Mouse (Mus musculus) kidney, adult 2 months (tissue): ENCODE measurements at regions not wholly inside any gene's neighbourhood (a gene's known extent, or its start where the extent isn't known, plus 50 kb on each side); places are given as distances from the start of the nearest gene placed in this dataset.

Source experiments
- DNase-seq: peaks from one replicate; pipeline ENCODE4 v3.0.0; 2021
- H3K27ac ChIP-seq: fragments of 200-500 bp; 2 replicates; pipeline ENCODE4 v1.5.1; 2012; ENCODE audit warnings: low read depth, low read length, control low read depth, inconsistent platforms; ENCODE audit not compliant: insufficient read depth
- H3K27me3 ChIP-seq: fragments of 200-500 bp; replicated peaks from 2 replicates; pipeline ENCODE4 v1.6.1; 2012; ENCODE audit warnings: mild to moderate bottlenecking, moderate library complexity, low read length, inconsistent platforms; ENCODE audit not compliant: control insufficient read depth, insufficient read depth
- H3K36me3 ChIP-seq: fragments of 200-500 bp; 2 replicates; pipeline ENCODE4 v1.6.1; 2012; ENCODE audit warnings: mild to moderate bottlenecking, moderate library complexity, low read length, inconsistent platforms; ENCODE audit not compliant: control insufficient read depth, insufficient read depth
- H3K4me1 ChIP-seq: fragments of 200-500 bp; 2 replicates; pipeline ENCODE4 v1.6.1; 2011; ENCODE audit warnings: low read length; ENCODE audit not compliant: control insufficient read depth, insufficient read depth
- H3K4me3 ChIP-seq: fragments of 200-500 bp; 2 replicates; pipeline ENCODE4 v1.5.1; 2011; ENCODE audit warnings: mild to moderate bottlenecking, low read depth, low read length, control low read depth; ENCODE audit not compliant: insufficient read depth
- CTCF ChIP-seq: fragments of 200-500 bp; conservative IDR thresholded peaks from 2 replicates; pipeline ENCODE4 v1.5.1; 2011; ENCODE audit warnings: low read depth, mild to moderate bottlenecking, control low read depth, low read length, moderate library complexity, mixed read lengths; ENCODE audit not compliant: insufficient read depth, insufficient read length
- POLR2A ChIP-seq: fragments of 200-500 bp; IDR thresholded peaks from one replicate; pipeline ENCODE4 v1.6.1; 2011; ENCODE audit warnings: low read depth, low read length, control low read depth
- WGBS: fragments of 180-500 bp; shearing (Covaris S2); methylation state at CpG from one replicate; pipeline ENCODE4 v1.1.7; 2018; 5-methylcytosine and 5-hydroxymethylcytosine counted together

GRCm38 (mm10) chr6:117519466-117519865 lies 321.5 kb upstream of the Zfp637 start:
- H3K4me3 ChIP-seq = no peak overlapping the region
- no peaks in the 10 kb centered on the region for H3K27me3 ChIP-seq
- WGBS = 70% methylated on average over 1 of the region's 1 CpGs
- H3K4me1 ChIP-seq = no peaks in the 10 kb centered on the region
- H3K27ac ChIP-seq = no peak overlapping the region
- TF ChIP-seq POLR2A (no peak), CTCF (no peak)
- no peak for DNase-seq
- H3K36me3 ChIP-seq = no peaks in the 10 kb centered on the region

DNA sequence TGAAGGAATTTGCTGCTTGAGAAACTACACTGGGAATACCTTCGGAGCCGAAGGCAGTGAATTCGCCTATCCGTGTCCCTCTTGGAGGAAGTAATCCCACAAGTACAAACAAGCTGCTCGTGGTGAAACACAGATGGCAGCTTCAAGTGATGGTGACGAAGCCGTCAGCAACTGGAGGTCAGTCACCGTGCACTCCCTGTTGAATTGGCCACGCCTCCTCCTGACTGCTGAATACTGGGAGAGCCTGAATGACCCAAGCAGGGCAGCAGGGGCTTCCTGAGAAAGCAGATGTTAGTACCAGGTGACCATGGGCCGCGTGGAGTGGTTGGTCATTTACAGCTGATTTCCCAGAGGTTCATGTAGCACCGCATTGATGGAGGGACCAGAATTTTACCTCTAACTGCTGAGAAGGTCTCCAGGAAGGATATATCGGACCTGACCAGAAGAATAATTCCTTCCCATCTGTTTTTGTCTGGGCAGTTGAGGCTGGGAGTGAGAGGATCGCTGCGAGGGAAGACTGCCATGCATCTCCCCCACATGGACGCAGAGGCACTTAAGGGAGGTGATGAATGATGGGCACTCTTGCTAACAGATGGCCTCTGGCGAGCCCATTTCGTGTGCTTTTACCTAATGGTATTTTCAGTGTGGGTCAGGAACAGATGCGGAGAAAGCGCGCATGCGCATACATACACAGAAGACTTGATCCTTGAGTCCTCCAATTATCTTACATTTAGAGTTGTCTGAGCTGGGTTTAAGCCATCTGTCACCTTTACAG lies 314.6 kb upstream of the Zfp637 start:
- no peak overlapping the region for H3K4me3 ChIP-seq
- WGBS = 54% methylated on average over 22 of the region's 22 CpGs
- no peaks in the 10 kb centered on the region for H3K4me1 ChIP-seq
- no peaks in the 10 kb centered on the region for H3K36me3 ChIP-seq
- H3K27ac ChIP-seq = no peak overlapping the region
- DNase-seq = no peak
- H3K27me3 ChIP-seq = no peaks in the 10 kb centered on the region
- TF ChIP-seq CTCF (no peak), POLR2A (no peak)

DNA sequence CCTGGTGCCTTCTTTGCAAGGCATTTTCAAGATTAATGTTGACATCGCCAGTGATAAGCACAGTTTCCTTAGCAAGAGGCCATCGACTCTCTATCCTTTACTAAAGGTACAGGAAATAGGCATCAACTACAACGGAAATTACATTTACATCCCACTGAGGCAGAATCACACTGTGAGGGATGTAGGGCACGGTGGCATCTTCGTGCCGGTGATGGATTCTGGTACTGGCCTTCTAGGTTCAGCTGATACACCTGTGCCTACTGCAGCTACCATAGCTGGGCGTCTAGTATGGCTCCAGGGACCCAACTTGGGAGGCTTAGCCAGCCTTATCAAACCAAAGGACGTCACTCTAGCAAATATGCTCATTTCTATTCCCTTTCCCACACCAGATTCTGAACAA lies 313.5 kb upstream of the Zfp637 start:
- no peak for DNase-seq
- WGBS = 69% methylated on average over 8 of the region's 8 CpGs
- Histone ChIP-seq H3K4me3 (no peak overlapping the region), H3K27me3 (no peaks in the 10 kb centered on the region), H3K36me3 (no peaks in the 10 kb centered on the region), H3K4me1 (no peaks in the 10 kb centered on the region), H3K27ac (no peak overlapping the region)
- TF ChIP-seq CTCF (no peak), POLR2A (no peak)

- DNase-seq = no peak
- TF ChIP-seq CTCF = no peak
- TF ChIP-seq POLR2A = no peak
- 30% methylated on average over 2 of the region's 2 CpGs for whole genome bisulfite sequencing
- H3K4me1 ChIP-seq = no peaks in the 10 kb centered on the region
- no peaks in the 10 kb centered on the region for H3K36me3 ChIP-seq
- no peak overlapping the region for H3K4me3 ChIP-seq
- H3K27ac ChIP-seq = no peak overlapping the region
- no peaks in the 10 kb centered on the region for H3K27me3 ChIP-seq
These were observed 306.8 kb upstream of the Zfp637 start for GRCm38 (mm10) chr6:117534149-117534548.

DNA sequence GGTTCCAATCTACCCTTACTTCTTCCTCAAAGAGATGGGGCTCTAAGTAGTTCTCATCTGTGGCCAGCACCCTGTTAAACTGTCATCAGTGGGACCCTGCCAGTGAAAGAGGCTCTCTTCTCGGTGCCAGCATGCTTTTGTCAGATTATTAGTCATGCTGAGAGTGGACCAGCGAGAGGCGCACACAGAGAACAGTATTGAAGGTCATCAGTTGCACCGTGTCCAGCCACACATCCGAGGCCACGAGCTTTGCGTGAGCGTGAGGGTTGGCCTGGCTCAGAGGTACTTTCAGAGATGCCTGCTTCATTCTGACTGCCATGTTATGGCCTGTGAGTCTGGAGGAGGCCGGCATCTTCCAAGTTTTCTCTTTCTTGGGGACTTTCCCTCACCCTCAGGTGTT lies 306.0 kb upstream of the Zfp637 start:
- WGBS = 90% methylated on average over 9 of the region's 9 CpGs
- TF ChIP-seq POLR2A (no peak), CTCF (no peak)
- no peak for DNase-seq

DNA sequence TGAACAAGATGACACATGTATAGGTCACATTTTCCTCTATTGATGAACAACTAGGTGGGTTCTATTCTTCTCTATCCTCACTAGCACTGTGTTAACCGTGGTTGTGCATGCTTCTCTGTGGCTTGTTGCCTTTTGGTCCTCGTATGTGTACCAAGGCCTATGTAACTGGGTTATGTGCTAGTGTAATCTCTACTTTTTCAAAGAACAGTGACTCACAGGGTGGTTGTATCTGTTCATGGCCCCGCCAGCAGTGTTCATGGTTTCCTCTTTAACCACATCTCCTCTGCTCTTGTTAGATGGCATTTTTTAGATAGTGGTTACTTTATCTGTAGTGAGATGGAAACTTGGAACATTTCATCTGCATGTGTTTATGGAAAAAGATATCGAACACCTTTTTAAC lies 304.9 kb upstream of the Zfp637 start:
- no peak for DNase-seq
- Histone ChIP-seq H3K27me3 (no peaks in the 10 kb centered on the region), H3K4me1 (no peaks in the 10 kb centered on the region), H3K36me3 (no peaks in the 10 kb centered on the region), H3K4me3 (no peak overlapping the region), H3K27ac (no peak overlapping the region)
- TF ChIP-seq POLR2A = no peak
- no peak for TF ChIP-seq CTCF
- WGBS = 93% methylated on average over 4 of the region's 4 CpGs

More for the DNA sequence above, 306.0 kb upstream of the Zfp637 start:
- Histone ChIP-seq H3K36me3 (no peaks in the 10 kb centered on the region), H3K4me3 (no peak overlapping the region), H3K27ac (no peak overlapping the region), H3K27me3 (no peaks in the 10 kb centered on the region), H3K4me1 (no peaks in the 10 kb centered on the region)

DNA sequence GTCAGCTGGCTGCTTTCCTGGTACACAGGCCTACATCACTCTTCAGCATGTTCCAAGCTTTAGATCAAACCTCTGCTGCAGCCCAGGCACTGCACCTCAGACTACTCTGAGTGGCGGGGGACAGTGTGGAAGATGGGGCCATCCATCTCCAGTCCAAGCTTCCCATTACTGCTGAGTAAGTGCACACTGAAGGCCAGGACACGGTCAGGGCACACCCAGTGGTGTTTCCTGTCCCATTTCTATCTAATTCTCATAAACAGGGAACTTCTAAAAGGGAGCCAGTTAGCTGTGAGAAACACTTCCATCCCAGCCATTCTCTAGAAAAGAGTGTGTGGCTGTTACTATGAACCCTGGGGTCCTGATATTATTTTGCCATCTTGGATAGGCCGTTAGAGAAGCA lies 298.5 kb upstream of the Zfp637 start:
- DNase-seq = no peak
- WGBS = 71% methylated on average over 3 of the region's 3 CpGs

More for the DNA sequence above, 298.5 kb upstream of the Zfp637 start:
- Histone ChIP-seq H3K27ac (no peak overlapping the region), H3K27me3 (no peaks in the 10 kb centered on the region), H3K4me1 (no peaks in the 10 kb centered on the region), H3K36me3 (no peaks in the 10 kb centered on the region), H3K4me3 (no peak overlapping the region)
- TF ChIP-seq POLR2A = no peak
- no peak for TF ChIP-seq CTCF
